Mouse (Mus musculus): ENCODE results near the gene Pcbp4.

Pcbp4 gene

DNA sequence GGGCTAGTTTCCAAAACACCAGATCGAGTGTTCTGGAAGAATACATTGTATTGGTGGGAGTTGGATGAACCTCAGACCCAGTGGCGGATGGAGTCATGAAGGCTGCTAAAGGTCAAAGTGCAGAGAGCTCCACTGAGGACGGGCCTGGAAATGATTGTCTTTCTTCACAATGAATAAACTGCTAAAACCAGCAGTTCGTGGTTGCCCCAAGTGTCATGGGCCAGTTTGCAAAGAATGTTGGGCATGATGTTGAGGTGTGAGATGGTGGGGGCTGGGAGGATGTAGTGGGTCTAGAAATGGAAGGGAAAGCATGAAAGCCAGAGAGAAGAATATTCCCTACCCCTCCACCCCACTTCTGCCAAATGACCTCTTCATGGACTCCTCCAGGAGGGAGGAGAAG lies 8.3 kb upstream of the Pcbp4 start:
- DNase-seq (ENCODE audit: low read depth, low spot score) = no peak

DNA sequence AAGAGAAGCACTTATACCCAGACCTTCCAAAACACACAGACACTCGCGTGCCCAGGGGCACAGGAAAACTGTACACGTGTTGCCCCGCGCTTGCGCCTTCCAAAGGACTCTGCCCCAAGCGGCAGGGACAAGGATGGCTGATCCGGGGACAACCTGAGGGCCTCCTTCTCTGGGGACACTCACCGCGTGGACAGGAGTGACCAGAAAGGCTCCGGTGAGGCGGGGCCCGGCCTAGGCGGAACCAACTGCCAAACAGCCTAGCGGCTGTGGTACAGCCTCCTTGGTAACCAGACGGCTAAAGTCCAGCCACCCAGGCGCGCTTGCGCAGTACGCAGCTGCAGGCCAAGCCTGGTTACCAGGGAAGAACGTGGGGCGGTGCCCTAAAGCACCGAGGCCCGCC lies 5.7 kb upstream of the Pcbp4 start, which contains the start of the genes Abhd14b and Abhd14a:
Gene Abhd14b, plus strand, starts transcription at position 112 of the 400 bp plus-strand sequence.
Gene Abhd14a, minus strand, starts transcription at position 331 of the 400 bp plus-strand sequence.
- peak; percentile 92 for DNase-seq (ENCODE audit: low read depth, low spot score)

DNA sequence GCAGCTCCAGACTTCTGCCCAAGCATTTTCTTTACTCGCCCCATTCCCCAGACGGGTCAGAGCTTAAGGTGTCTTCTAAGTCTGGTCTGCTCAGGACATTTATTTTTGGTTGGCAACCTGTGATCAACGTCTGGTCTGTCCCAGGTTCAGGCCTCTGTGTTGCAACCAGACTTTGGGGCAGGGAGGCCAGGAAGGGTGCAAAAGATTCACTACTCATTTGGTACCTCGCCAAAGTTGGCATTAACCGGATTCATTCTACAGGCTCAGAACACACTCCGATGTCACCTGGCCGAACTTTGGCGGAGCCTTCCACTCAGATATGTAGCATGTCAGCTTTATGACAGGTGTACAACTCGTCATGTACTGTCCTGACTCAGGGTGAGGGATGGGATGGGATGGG lies 5.1 kb upstream of the Pcbp4 start:
- no peak for DNase-seq (ENCODE audit: low read depth, low spot score)

DNA sequence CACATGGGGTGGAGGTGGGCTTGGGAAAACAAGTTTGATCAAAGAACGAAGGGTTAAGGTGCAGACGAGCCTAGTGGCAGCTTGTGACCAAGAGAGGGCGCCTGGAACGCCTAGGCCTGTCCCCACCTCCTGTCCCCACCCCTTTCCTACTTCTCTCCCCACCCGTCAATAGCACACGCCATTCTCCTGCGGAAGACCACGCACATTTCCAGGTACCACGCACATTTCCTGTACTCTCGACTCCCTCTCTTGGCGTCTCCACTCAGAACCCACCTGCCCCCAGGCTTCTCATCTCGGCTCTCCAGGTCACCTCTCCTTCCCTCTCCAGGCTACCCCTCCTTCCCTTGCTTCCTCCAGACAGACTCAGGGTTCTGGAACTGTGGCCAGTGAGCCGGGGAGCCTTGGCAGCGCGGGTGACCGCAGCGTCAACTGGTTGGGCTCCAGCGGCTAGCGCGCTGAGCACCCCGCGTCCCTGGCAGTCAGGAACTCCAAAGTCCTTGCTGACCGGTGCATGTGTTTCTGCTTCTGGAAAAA lies 4.5 kb upstream of the Pcbp4 start:
- DNase-seq (ENCODE audit: low read depth, low spot score) = peak; percentile 76

DNA sequence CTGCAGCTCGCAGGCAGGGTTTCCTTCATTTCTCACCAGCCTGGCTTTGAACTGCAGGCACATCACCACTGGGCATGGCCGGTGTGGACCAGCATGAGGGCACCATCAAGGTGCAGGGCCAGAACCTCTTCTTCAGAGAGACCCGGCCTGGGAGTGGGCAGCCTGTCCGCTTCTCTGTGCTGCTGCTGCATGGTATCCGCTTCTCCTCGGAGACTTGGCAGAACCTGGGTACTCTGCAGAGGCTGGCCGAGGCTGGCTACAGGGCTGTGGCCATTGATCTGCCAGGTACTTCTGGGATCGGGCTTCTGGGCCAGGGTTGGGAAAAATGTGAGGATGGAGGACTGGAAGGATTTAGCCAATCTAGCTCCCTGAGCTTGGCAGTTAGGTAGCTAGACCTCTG lies 3.1 kb upstream of the Pcbp4 start:
- no peak for DNase-seq (ENCODE audit: low read depth, low spot score)

DNA sequence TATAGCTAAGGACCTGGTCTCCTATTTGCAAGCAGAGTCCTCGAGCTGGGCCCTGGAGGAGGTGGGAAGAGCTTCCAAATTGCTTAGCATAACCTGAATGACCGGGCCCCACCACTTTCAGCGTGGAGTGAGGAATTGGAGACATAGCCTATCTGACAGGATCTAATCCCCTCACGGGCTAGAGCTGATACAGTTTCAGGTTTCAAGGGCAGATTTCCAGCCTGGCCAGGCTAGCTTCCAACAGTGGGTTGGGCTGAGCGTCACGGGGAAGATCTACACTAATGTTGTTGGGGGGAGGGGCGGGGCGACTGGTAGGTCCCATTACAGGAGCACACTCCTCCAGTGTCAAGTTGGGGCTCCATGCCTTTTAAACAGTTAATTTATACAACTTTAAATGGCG lies 2.4 kb upstream of the Pcbp4 start:
- peak; percentile 66 for DNase-seq (ENCODE audit: low read depth, low spot score)

DNA sequence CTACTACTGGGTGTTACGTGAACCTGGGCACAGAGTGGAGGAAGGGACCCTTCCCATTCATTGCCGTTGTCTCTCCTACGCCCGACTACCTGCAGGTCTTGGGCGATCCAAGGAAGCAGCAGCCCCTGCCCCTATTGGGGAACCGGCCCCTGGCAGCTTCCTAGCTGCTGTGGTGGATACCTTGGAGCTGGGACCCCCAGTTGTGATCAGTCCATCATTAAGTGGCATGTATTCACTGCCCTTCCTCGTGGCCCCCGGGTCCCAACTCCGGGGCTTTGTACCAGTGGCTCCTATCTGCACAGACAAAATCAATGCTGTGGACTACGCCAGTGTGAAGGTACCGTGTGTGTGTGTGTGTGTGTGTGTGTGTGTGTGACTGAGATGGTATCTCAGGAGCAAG lies 1.8 kb upstream of the Pcbp4 start:
- DNase-seq (ENCODE audit: low read depth, low spot score) = no peak

DNA sequence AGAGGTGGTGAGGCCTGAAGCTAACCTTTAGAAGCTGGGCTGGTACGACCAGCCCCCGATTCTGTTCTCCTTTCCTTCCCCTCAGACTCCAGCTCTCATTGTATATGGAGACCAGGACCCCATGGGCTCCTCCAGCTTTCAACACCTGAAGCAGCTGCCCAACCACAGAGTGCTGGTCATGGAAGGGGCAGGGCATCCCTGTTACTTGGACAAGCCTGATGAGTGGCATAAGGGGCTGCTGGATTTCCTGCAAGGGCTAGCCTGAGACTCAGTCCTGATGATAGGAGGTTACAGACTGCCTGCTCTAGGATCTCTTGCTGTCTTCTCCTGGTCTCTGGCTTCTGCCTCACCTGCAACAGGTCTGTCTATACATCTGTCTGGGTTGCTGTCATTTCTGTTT lies 1.2 kb upstream of the Pcbp4 start:
- DNase-seq (ENCODE audit: low read depth, low spot score) = no peak

DNA sequence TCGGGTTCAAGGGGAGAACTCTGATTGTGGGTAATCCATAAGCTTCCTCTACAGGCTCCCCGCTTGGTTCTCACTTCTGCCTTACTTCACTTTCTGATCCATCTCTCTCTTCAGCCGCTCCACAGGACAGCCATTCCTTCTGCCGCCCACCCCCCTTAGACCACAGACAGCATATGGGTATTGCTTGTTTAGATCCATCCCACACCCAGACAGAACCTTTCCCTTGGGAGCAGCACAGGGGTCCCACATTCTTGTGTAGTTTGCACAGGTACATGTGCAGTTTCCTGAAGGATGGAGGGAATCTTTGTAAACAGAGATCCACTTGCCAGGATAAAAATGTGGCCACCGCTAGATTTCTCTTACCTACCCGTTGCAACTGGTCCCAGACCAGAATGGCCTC lies 740 bp upstream of the Pcbp4 start:
- DNase-seq (ENCODE audit: low read depth, low spot score) = no peak

DNA sequence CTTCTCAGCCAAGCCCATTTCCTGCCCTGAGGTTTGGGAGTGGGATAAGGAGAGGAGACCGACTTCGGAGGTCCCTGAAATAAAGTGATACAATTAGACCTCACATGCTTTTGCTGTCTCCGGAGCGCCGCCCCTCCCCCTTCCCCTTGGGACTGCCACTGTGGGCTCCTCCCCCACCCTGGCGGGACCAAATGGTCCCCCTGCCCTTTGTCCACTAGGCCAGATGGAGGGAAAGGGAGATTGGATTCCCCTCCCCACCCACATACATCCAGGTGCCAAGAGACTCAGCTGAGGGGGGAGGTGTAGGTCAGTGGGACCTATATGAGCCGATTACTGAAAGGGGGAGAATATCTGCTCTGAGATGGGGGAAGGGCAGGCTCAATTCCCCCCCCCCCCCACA lies 270 bp upstream of the Pcbp4 start:
- peak; percentile 58 for DNase-seq (ENCODE audit: low read depth, low spot score)

DNA sequence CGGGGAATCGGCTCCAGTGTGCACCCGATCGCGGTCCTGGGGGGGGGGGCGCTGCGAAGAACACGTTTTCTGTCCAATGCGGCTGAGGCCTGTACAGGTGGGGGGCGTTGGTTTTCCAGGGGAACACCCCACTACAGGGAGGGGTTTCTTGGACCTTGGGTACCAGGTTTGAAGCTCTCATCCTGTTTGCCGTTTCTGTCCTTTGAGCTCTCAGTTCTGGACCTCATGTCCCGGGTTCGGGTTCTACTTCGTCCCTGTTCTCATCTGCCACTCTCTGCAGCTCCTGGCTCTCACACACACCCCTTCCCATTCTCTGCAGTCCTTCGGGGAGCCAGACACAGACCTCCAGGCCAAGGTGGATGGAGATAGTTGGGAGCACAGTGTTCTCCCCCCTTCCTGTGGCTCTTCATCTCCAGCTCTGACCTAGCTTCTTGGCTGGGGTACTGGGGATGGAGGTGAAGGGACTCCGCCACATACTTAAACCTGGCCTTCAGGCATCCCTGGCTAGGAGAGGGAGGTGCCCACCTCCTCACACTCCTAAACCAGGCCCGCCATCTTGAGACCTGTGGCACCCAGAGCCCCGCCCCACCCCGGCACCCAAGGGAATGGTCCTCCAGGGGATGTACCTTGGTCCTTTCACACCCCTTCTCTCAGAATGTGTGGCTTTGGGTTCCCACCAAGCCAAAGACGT lies 1.1 kb downstream of the Pcbp4 start:
- peak; percentile 40 for DNase-seq (ENCODE audit: low read depth, low spot score)

DNA sequence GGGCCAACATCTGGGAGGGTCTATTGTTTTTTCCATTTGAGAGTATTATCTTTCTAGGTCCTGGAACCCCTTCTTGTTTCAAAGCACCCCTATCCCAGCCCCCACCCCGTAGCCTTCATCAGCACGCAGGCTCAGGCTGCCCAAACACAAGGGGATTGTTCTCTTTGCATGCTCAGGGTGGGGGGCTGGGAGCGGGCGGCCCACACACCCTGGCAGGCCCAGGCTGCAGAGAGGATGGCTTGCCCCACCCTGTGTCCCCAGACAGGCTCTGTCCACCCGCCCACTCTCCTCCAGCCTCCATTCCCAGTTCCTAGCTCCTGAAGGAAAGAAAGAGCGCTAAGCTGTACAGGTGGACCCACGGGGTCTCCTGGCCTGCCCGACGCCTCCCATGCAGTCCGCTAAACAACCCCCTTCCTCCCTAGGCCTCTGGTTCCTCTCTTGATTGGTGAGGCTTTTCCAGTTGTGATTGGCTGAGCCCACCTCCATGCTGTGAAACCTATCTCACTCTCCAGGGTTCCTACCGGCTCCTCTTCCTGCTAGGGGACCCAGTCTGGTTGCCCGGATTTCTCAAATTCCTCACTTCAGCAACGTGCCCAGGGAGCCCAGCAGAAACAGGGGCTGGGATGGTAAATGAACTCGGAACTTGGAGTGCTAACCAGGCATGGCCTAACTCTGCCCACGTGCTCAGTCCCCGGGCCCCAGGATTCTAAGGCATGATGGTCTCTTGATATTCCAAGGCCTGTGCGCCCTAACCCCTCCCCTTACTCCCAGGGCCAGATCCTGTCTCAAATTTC lies 2.0 kb downstream of the Pcbp4 start:
- peak; percentile 65 for DNase-seq (ENCODE audit: low read depth, low spot score)

DNA sequence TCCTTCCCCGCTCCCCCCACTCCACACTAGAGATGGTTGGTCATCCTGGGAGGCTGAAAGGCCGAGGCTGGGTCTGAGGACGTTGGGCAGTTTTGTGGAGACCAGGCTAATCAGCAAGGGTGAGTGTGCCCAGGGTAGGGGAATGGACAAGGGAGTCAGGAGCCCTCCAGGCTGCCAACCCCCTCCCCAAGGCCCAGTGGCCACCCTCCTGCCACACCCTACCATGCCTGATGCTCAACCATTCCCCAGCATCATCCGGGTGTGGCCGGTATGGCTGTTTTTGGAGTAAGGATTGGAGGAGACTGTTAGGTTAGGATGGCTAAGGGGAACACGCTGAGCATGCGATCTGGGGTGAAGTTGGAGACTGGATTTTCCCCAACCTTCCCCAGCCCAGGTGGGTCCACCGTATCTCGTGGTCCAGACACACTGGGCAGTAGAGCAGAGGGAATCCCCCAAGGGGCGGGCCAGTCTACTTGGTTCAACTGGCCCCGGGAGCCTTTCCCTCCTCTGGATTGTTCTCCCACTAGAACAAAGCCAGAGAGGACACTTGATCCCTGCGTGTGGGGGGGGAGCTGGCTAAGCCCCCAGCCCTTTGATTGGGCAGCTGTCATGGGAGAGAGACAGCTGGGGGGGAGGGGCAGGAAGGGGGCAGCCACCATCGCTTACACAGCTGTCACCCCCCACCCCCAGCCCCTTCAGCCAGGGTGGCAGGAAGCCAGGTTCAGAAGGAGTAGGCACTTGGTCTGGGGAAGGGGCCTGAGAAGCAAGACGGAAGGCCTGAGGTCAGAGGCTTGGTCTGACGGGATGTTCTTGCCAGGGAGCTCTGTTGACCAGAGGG lies 3.5 kb downstream of the Pcbp4 start:
- DNase-seq (ENCODE audit: low read depth, low spot score) = no peak

DNA sequence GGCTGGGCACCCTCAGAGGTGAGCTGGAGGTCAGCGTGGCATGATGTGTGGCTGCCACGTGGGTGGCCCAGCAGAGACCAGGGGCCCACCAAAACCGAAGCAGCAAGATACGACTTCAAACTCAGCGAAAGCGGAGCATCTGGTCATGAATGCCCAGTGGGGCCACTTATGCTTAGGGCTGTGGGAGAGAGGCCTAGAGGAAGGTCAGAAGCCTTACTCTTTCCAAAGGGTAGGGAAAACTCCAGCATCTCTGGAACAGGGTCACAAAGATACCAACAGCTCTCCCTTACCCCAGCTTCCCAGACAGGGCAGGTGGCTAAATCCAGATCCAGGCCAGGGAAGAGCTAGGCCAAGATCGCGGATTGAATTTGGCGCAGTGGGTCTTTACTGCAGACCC lies 4.1 kb downstream of the Pcbp4 start:
- no peak for DNase-seq (ENCODE audit: low read depth, low spot score)

DNA sequence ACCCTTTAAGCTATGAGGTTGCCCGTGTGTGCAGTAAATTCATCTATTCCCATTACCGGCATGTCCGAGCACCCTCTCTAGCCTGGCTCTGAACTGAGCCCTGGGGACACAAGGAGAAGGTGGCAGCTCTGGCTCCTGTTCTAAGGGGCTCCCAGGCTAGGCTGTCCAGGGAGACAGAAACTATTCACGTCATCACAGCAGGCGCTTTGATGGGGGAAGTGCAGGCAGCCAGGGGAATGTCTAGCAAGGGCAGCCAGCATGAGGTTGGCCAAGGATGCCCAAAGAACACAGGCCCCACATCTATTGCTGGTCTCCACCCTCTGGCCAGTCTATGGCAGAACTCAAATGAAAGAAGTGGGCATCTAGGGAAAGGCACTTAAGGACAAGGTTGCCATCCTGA lies 4.8 kb downstream of the Pcbp4 start:
- DNase-seq (ENCODE audit: low read depth, low spot score) = no peak

DNA sequence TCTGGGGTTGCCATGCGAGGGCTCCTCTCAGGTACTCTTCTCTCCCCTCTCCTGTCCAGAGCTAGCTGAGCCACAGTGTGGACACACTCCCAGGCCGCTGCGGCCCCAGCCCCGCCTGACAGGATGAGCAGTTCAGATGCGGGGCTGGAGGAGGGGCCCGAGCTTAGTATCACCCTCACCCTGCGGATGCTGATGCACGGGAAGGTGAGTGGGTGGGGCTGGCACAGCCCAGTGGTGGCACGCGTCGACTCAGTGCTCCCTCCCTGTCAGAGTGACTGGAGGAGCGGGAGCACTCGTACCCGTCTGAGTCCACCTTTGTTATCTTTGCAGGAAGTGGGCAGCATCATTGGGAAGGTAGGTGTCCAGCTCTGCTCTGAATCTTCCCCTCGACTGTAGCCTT lies 6.9 kb downstream of the Pcbp4 start:
- no peak for DNase-seq (ENCODE audit: low read depth, low spot score)

DNA sequence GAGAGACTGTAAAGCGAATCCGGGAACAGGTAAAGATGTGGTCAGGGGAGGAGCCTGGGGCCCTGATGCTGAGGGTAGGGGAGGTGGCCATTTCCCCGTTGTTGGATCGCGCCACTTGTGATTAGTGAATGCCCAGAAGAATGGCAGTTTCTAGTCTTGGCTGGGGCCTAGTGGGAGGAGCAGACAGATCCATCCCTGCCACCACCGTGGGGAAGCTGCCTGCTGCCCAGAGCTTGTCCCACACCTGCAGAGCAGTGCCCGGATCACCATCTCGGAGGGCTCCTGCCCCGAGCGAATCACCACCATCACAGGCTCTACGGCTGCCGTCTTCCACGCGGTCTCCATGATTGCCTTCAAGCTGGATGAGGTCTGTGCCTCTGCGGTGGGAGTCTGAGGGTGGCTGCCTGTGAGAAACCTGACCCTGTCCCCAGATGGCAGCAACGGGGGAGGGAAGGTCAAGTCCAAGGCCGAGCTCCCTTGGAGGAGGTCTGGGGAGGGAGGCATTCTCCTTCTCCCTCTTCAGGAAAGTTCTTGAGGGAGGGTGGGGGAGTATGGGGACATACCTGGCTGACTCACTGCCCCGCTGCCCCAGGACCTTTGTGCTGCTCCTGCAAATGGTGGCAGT lies 7.4 kb downstream of the Pcbp4 start:
- DNase-seq (ENCODE audit: low read depth, low spot score) = no peak

DNA sequence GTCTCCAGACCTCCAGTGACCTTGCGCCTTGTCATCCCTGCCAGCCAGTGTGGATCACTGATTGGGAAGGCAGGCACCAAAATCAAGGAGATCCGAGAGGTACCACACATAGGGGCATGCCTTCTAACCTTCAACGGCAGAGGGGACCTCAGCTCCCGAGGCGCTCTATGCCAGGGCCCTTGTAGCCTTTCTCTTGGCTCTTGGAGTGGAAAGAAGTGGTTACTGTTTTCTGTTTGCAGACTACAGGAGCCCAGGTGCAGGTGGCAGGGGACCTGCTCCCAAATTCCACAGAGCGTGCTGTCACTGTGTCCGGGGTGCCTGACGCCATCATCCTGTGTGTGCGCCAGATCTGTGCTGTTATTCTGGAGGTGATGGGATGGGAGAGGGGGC lies 7.9 kb downstream of the Pcbp4 start:
- no peak for DNase-seq (ENCODE audit: low read depth, low spot score)

DNA sequence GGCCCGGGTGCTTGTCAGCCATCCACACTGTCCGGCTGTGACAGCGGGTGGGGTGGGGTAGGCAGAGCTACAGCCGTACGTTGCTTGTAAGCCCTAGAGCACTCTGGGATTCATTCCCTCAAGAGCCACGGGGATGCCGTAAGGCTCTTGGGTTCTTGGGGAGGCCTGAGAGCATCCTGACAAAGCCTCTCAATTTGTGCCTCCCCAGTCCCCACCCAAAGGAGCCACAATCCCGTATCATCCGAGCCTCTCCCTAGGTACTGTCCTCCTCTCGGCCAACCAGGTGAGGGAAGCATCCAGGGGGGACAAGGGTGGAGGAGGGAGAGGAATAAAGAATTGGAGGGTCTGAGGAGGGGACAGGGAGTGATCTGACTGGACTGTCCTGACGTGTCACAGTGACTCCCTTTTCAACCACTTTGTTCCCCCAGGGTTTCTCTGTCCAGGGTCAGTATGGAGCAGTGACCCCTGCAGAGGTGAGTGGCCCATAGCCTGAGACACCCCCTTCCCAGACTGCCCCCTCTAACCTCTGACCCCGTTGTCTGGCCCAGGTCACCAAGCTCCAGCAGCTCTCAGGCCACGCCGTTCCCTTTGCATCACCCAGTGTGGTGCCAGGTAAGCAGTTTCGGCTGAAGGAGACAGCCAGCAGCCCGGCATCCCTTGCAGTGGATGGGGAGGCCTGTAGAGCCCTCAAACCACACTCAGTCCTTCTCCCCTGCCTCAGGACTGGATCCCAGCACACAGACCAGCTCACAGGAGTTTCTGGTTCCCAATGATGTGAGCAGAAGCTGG lies 8.7 kb downstream of the Pcbp4 start:
- no peak for DNase-seq (ENCODE audit: low read depth, low spot score)

DNA sequence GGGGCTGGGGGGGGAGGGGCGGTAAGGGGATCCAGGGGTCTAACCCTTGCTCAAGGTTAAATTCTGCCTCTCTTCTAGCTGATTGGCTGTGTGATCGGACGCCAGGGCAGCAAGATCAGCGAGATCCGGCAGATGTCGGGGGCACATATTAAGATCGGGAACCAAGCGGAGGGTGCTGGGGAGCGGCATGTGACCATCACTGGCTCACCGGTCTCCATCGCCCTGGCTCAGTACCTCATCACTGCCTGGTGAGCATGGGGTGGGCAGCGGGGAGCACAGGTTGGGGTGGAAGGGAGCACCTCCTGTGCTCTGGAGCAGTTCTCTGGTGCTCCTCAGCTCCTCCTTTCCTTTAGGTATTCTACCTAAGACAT lies 9.3 kb downstream of the Pcbp4 start:
- DNase-seq (ENCODE audit: low read depth, low spot score) = no peak
